Mouse (Mus musculus) C2C12 (cell line): ENCODE measurements around the gene Smyd1.

Experiments
- MYOD1 ChIP-seq: IDR thresholded peaks from one replicate; pipeline ENCODE4 v1.6.1; 2011; ENCODE audit warnings: low read depth; ENCODE audit not compliant: control insufficient read depth, insufficient read length
- MYOG ChIP-seq: IDR thresholded peaks from one replicate; pipeline ENCODE4 v1.6.1; 2011; ENCODE audit not compliant: control insufficient read depth, insufficient read length; ENCODE audit errors: extremely low read depth

DNA sequence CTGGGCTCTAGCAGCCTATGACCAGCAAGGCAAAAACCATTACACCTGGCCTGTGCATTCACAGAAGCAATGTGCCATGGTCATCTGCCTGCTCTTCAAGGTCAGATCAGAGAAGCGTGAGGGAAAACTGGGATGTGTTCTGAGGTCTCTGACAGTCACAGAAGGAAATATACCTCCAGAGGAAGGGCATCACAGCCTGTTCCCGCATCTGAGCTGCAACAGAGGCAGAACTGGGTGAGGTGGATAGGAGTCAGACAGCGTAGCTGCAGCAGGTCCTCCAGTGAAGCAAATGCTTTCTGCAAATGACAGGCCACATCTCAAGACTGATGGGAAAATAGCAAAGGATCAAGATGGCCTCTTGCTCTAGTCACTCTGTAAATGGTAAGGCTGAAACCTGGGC is 16.9 kb upstream of the Smyd1 start:
- TF ChIP-seq MYOD1 (no peak), MYOG (no peak)
